Mouse (Mus musculus) heart, embryonic 11.5 days (tissue): Measurements from ENCODE around the gene Cul4a. TPM values are rescaled to one million over a fixed set of nuclear protein-coding genes. Genes with fewer than 3 reads are reported as not detected.
A peak's percentile ranks its signal among the peaks of the same experiment; 100 is the strongest.

ENCODE experiments used
- ATAC-seq: fragments of 200-750 bp; cut with Nextera tagmentation; replicated peaks from 2 replicates; pipeline ENCODE4 v1.8.0; 2017; ENCODE audit warnings: moderate library complexity; ENCODE audit not compliant: insufficient number of reproducible peaks, low FRiP score, low TSS enrichment
- H3K27ac ChIP-seq: fragments of 300-500 bp; sonication (generic); 2 replicates; pipeline ENCODE4 v1.5.1; 2014; ENCODE audit warnings: mild to moderate bottlenecking, low read depth, low read length
- H3K27me3 ChIP-seq: fragments of 300-500 bp; sonication (generic); 2 replicates; pipeline ENCODE4 v1.6.1; 2014; ENCODE audit warnings: mild to moderate bottlenecking, low read length, mixed read lengths; ENCODE audit not compliant: control insufficient read depth, insufficient read depth
- H3K36me3 ChIP-seq: fragments of 300-500 bp; sonication (generic); 2 replicates; pipeline ENCODE4 v1.6.1; 2014; ENCODE audit warnings: mild to moderate bottlenecking, low read length, moderate library complexity, mixed read lengths; ENCODE audit not compliant: control insufficient read depth, insufficient read depth
- H3K4me1 ChIP-seq: fragments of 300-500 bp; sonication (generic); 2 replicates; pipeline ENCODE4 v1.6.1; 2014; ENCODE audit warnings: low read length; ENCODE audit not compliant: control insufficient read depth, insufficient read depth
- H3K4me2 ChIP-seq: fragments of 300-500 bp; sonication (generic); 2 replicates; pipeline ENCODE4 v1.6.1; 2014; ENCODE audit warnings: mild to moderate bottlenecking, moderate library complexity
- H3K4me3 ChIP-seq: fragments of 300-500 bp; sonication (generic); 2 replicates; pipeline ENCODE4 v1.5.1; 2014; ENCODE audit warnings: low read depth, low read length
- H3K9ac ChIP-seq: fragments of 300-500 bp; sonication (generic); 2 replicates; pipeline ENCODE4 v1.6.1; 2014; ENCODE audit warnings: mild to moderate bottlenecking, low read depth, low read length, moderate library complexity
- H3K9me3 ChIP-seq: fragments of 300-500 bp; sonication (generic); replicated peaks from 2 replicates; pipeline ENCODE4 v1.6.1; 2016; ENCODE audit warnings: low read length; ENCODE audit not compliant: control insufficient read depth
- WGBS: fragments of 180-500 bp; shearing (Covaris S2); extraction: QIAGEN DNeasy Blood & Tissue Kit; methylation state at CpG from one replicate; pipeline ENCODE4 v1.1.7; 2014; ENCODE audit not compliant: insufficient replicate concordance; 5-methylcytosine and 5-hydroxymethylcytosine counted together
- polyA plus RNA-seq: library from polyadenylated mRNA; unstranded; fragments of >200 nt; fragmentation: Nextera tagmentation; extraction: Ambion mirVana; gene quantifications from 2 replicates; pipeline ENCODE4 v1.2.1, GENCODE M21; 2014

The Cul4a gene
- polyA plus RNA-seq, 1 experiment from 2014 or later = 111 TPM

GRCm38 (mm10) chr8:13178137-13178536, 72.7 kb downstream of the Cul4a start:
- Histone ChIP-seq H3K4me1 (peaks cover 22% of the 10 kb centered on the region), H3K9ac (no peak overlapping the region), H3K4me2 (no peak overlapping the region), H3K27me3 (no peaks in the 10 kb centered on the region), H3K9me3 (no peaks in the 10 kb centered on the region), H3K4me3 (no peak overlapping the region), H3K27ac (no peak overlapping the region), H3K36me3 (peaks cover 22% of the 10 kb centered on the region)
- ATAC-seq = no peak
- WGBS = 94% methylated on average over 5 of the region's 5 CpGs

GRCm38 (mm10) chr8:13179482-13179881, 74.1 kb downstream of the Cul4a start:
- Histone ChIP-seq H3K9me3 (no peaks in the 10 kb centered on the region), H3K4me3 (no peak overlapping the region), H3K27me3 (no peaks in the 10 kb centered on the region), H3K9ac (no peak overlapping the region), H3K36me3 (peaks cover 15% of the 10 kb centered on the region), H3K4me2 (no peak overlapping the region), H3K27ac (no peak overlapping the region; the same call in 1 of the 2 replicates), H3K4me1 (peaks cover 22% of the 10 kb centered on the region)
- WGBS = 62% methylated on average over 6 of the region's 6 CpGs
- no peak for ATAC-seq

GRCm38 (mm10) chr8:13179948-13180347, 74.5 kb downstream of the Cul4a start:
- H3K4me2 ChIP-seq = no peak overlapping the region
- no peak overlapping the region for H3K9ac ChIP-seq
- H3K27ac ChIP-seq = no peak overlapping the region
- H3K4me3 ChIP-seq = no peak overlapping the region
- 65% methylated on average over 7 of the region's 7 CpGs for WGBS
- H3K9me3 ChIP-seq = no peaks in the 10 kb centered on the region
- H3K36me3 ChIP-seq = peaks cover 15% of the 10 kb centered on the region
- peaks cover 22% of the 10 kb centered on the region for H3K4me1 ChIP-seq
- H3K27me3 ChIP-seq = no peaks in the 10 kb centered on the region
- no peak for ATAC-seq

GRCm38 (mm10) chr8:13180408-13180807, 75.0 kb downstream of the Cul4a start:
- no peak overlapping the region for H3K9ac ChIP-seq
- peaks cover 15% of the 10 kb centered on the region for H3K36me3 ChIP-seq
- H3K27me3 ChIP-seq = no peaks in the 10 kb centered on the region
- H3K9me3 ChIP-seq = no peaks in the 10 kb centered on the region
- peaks cover 22% of the 10 kb centered on the region for H3K4me1 ChIP-seq
- H3K4me2 ChIP-seq = no peak overlapping the region
- H3K4me3 ChIP-seq = no peak overlapping the region
- WGBS = 78% methylated on average over 9 of the region's 9 CpGs
- no peak for ATAC-seq
- peak overlapping the region; percentile 79 for H3K27ac ChIP-seq

- Histone ChIP-seq H3K27ac (peak overlapping the region; percentile 79), H3K4me3 (no peak overlapping the region), H3K4me2 (peak overlapping the region; percentile 16; the same call in 1 of the 2 replicates), H3K36me3 (peaks cover 10% of the 10 kb centered on the region), H3K27me3 (no peaks in the 10 kb centered on the region), H3K4me1 (peaks cover 22% of the 10 kb centered on the region), H3K9ac (peak overlapping the region; percentile 49; the same call in 1 of the 2 replicates), H3K9me3 (no peaks in the 10 kb centered on the region)
- no peak for ATAC-seq
- WGBS = 51% methylated on average over 18 of the region's 18 CpGs
Observed at GRCm38 (mm10) chr8:13180911-13181690, 75.7 kb downstream of the Cul4a start.

- Histone ChIP-seq H3K27me3 (no peaks in the 10 kb centered on the region), H3K4me3 (no peak overlapping the region), H3K9ac (peak overlapping the region; percentile 49; the same call in 1 of the 2 replicates), H3K4me2 (no peak overlapping the region), H3K27ac (peak overlapping the region; percentile 79; the same call in 1 of the 2 replicates), H3K9me3 (no peaks in the 10 kb centered on the region), H3K36me3 (peaks cover 6% of the 10 kb centered on the region), H3K4me1 (peaks cover 22% of the 10 kb centered on the region)
- ATAC-seq = no peak
- WGBS = 39% methylated on average over 2 of the region's 2 CpGs
Observed at GRCm38 (mm10) chr8:13181691-13181976, 76.2 kb downstream of the Cul4a start.

GRCm38 (mm10) chr8:13186819-13187218, 81.4 kb downstream of the Cul4a start:
- H3K4me3 ChIP-seq = no peak overlapping the region
- no peak for ATAC-seq
- no peak overlapping the region for H3K4me2 ChIP-seq
- 77% methylated on average over 8 of the region's 8 CpGs for WGBS
- peaks cover 4% of the 10 kb centered on the region for H3K4me1 ChIP-seq
- no peak overlapping the region for H3K27ac ChIP-seq
- no peak overlapping the region for H3K9ac ChIP-seq
- H3K27me3 ChIP-seq = no peaks in the 10 kb centered on the region
- H3K36me3 ChIP-seq = no peaks in the 10 kb centered on the region
- no peaks in the 10 kb centered on the region for H3K9me3 ChIP-seq

- no peaks in the 10 kb centered on the region for H3K27me3 ChIP-seq
- no peaks in the 10 kb centered on the region for H3K9me3 ChIP-seq
- ATAC-seq = no peak
- 76% methylated on average over 9 of the region's 9 CpGs for WGBS
- no peaks in the 10 kb centered on the region; the same call in 1 of the 2 replicates for H3K4me1 ChIP-seq
- no peaks in the 10 kb centered on the region for H3K36me3 ChIP-seq
- H3K4me2 ChIP-seq = no peak overlapping the region
- no peak overlapping the region for H3K27ac ChIP-seq
- no peak overlapping the region for H3K9ac ChIP-seq
- no peak overlapping the region for H3K4me3 ChIP-seq
Observed at GRCm38 (mm10) chr8:13187229-13187628, 81.8 kb downstream of the Cul4a start.

GRCm38 (mm10) chr8:13187638-13188037, 82.2 kb downstream of the Cul4a start:
- Histone ChIP-seq H3K4me1 (no peaks in the 10 kb centered on the region), H3K27me3 (no peaks in the 10 kb centered on the region), H3K4me3 (no peak overlapping the region), H3K9me3 (no peaks in the 10 kb centered on the region), H3K36me3 (no peaks in the 10 kb centered on the region), H3K27ac (no peak overlapping the region), H3K9ac (no peak overlapping the region), H3K4me2 (no peak overlapping the region)
- 84% methylated on average over 7 of the region's 7 CpGs for WGBS
- no peak for ATAC-seq
